Mouse (Mus musculus): Measurements from ENCODE around the gene Elp1. TPM values are rescaled to one million over a fixed set of nuclear protein-coding genes. Genes with fewer than 3 reads are reported as not detected.

Elp1 gene
- polyA plus RNA-seq, 1 experiment = 23.5 TPM

GRCm38 (mm10) chr4:56809050-56809449 lies 6.9 kb upstream of the Elp1 start:
- H3K27me3 ChIP-seq (ENCODE audit: control insufficient read depth, insufficient read depth, insufficient read length) = no peaks in the 10 kb centered on the region
- TF ChIP-seq POLR2AphosphoS2 (IDR thresholded peaks at IDR 0.05; ENCODE audit: insufficient read length, low read depth) = peak; percentile 74
- no peak for TF ChIP-seq REST (IDR thresholded peaks at IDR 0.05; ENCODE audit: insufficient read depth, insufficient read length)
- H3K4me3 ChIP-seq = no peak overlapping the region
- H3ac ChIP-seq (ENCODE audit: control insufficient read depth, insufficient read length) = no peak overlapping the region
- peaks cover 26% of the 10 kb centered on the region for H3K36me3 ChIP-seq (ENCODE audit: control insufficient read depth, insufficient read depth)
- H3K79me2 ChIP-seq (ENCODE audit: control insufficient read depth, insufficient read depth) = peaks cover 5% of the 10 kb centered on the region
- H3K4me2 ChIP-seq (ENCODE audit: low read depth) = no peak overlapping the region

GRCm38 (mm10) chr4:56802669-56803150 lies 579 bp upstream of the Elp1 start:
- H3K4me2 ChIP-seq (ENCODE audit: low read depth) = peak overlapping the region; percentile 89
- TF ChIP-seq POLR2A (IDR thresholded peaks at IDR 0.05; ENCODE audit: insufficient read length, low read depth) (no peak), REST (IDR thresholded peaks at IDR 0.05; ENCODE audit: insufficient read depth, insufficient read length) (no peak), MAX (IDR thresholded peaks at IDR 0.05; ENCODE audit: low read depth) (no peak), TCF12 (IDR thresholded peaks at IDR 0.05; ENCODE audit: insufficient read depth, poor library complexity, severe bottlenecking) (no peak), CEBPB (IDR thresholded peaks at IDR 0.05; ENCODE audit: insufficient read depth, poor library complexity, severe bottlenecking) (no peak)
- H3K4me3 ChIP-seq = peak overlapping the region; percentile 98
- peak overlapping the region; percentile 9 for H3ac ChIP-seq (ENCODE audit: control insufficient read depth, insufficient read length)
- no peaks in the 10 kb centered on the region for H3K27me3 ChIP-seq (ENCODE audit: control insufficient read depth, insufficient read depth, insufficient read length)
- peaks cover 50% of the 10 kb centered on the region for H3K79me2 ChIP-seq (ENCODE audit: control insufficient read depth, insufficient read depth)
- peaks cover 39% of the 10 kb centered on the region for H3K36me3 ChIP-seq (ENCODE audit: control insufficient read depth, insufficient read depth)

- H3K79me2 ChIP-seq (ENCODE audit: control insufficient read depth, insufficient read depth) = no peaks in the 10 kb centered on the region
- TF ChIP-seq MYOD1 (IDR thresholded peaks at IDR 0.05; ENCODE audit: control insufficient read depth in 1 of 3, insufficient read length in 2 of 3, low read depth in 2 of 3) (no peak), MYOG (IDR thresholded peaks at IDR 0.05; ENCODE audit: control insufficient read depth in 1 of 3, insufficient read depth in 1 of 3, insufficient read length in 2 of 3, low read depth in 2 of 3) (no peak), E2F4 (IDR thresholded peaks at IDR 0.05; ENCODE audit: insufficient read depth) (no peak), POLR2A (IDR thresholded peaks at IDR 0.05; ENCODE audit: insufficient read length, low read depth) (no peak), MAX (IDR thresholded peaks at IDR 0.05; ENCODE audit: low read depth) (no peak), TCF3 (IDR thresholded peaks at IDR 0.05; ENCODE audit: insufficient read length, low read depth) (no peak), CEBPB (IDR thresholded peaks at IDR 0.05; ENCODE audit: insufficient read depth, poor library complexity, severe bottlenecking) (no peak), POLR2AphosphoS2 (IDR thresholded peaks at IDR 0.05; ENCODE audit: insufficient read length, low read depth) (no peak)
- no peak overlapping the region for H3ac ChIP-seq (ENCODE audit: control insufficient read depth, insufficient read length)
- no peak overlapping the region for H3K4me2 ChIP-seq (ENCODE audit: low read depth)
- H3K27me3 ChIP-seq (ENCODE audit: control insufficient read depth, insufficient read depth, insufficient read length) = no peaks in the 10 kb centered on the region
- no peak overlapping the region for H3K4me3 ChIP-seq
- H3K36me3 ChIP-seq (ENCODE audit: control insufficient read depth, insufficient read depth) = peaks cover 74% of the 10 kb centered on the region
These were observed 10.8 kb downstream of the Elp1 start for GRCm38 (mm10) chr4:56791373-56791772.

GRCm38 (mm10) chr4:56771065-56771464 lies 31.1 kb downstream of the Elp1 start:
- TF ChIP-seq MAX (IDR thresholded peaks at IDR 0.05; ENCODE audit: low read depth) = no peak
- TF ChIP-seq MYOG (IDR thresholded peaks at IDR 0.05; ENCODE audit: control insufficient read depth in 1 of 3, insufficient read depth in 1 of 3, insufficient read length in 2 of 3, low read depth in 2 of 3) = no peak
- TF ChIP-seq USF1 (IDR thresholded peaks at IDR 0.05; ENCODE audit: low read depth) = no peak
- no peak for TF ChIP-seq E2F4 (IDR thresholded peaks at IDR 0.05; ENCODE audit: insufficient read depth)
- no peak for TF ChIP-seq TCF3 (IDR thresholded peaks at IDR 0.05; ENCODE audit: insufficient read length, low read depth)
- no peak for TF ChIP-seq POLR2A (IDR thresholded peaks at IDR 0.05; ENCODE audit: insufficient read length, low read depth)
- no peak for TF ChIP-seq SRF (IDR thresholded peaks at IDR 0.05; ENCODE audit: control insufficient read depth, insufficient read length, low read depth)
- no peak for TF ChIP-seq MYOD1 (IDR thresholded peaks at IDR 0.05; ENCODE audit: control insufficient read depth in 1 of 3, insufficient read length in 2 of 3, low read depth in 2 of 3)
- no peak for TF ChIP-seq REST (IDR thresholded peaks at IDR 0.05; ENCODE audit: insufficient read depth, insufficient read length)
- no peak for TF ChIP-seq TCF12 (IDR thresholded peaks at IDR 0.05; ENCODE audit: insufficient read depth, poor library complexity, severe bottlenecking)
- no peak for TF ChIP-seq CEBPB (IDR thresholded peaks at IDR 0.05; ENCODE audit: insufficient read depth, poor library complexity, severe bottlenecking)
- no peak for TF ChIP-seq POLR2AphosphoS2 (IDR thresholded peaks at IDR 0.05; ENCODE audit: insufficient read length, low read depth)
- peaks cover 66% of the 10 kb centered on the region for H3K36me3 ChIP-seq (ENCODE audit: control insufficient read depth, insufficient read depth)
- no peaks in the 10 kb centered on the region for H3K27me3 ChIP-seq (ENCODE audit: control insufficient read depth, insufficient read depth, insufficient read length)
- H3K4me2 ChIP-seq (ENCODE audit: low read depth) = no peak overlapping the region
- no peak overlapping the region for H3ac ChIP-seq (ENCODE audit: control insufficient read depth, insufficient read length)
- H3K79me2 ChIP-seq (ENCODE audit: control insufficient read depth, insufficient read depth) = no peaks in the 10 kb centered on the region
- H3K4me3 ChIP-seq = no peak overlapping the region

GRCm38 (mm10) chr4:56768913-56769312 lies 33.2 kb downstream of the Elp1 start:
- Histone ChIP-seq H3K27me3 (ENCODE audit: control insufficient read depth, insufficient read depth, insufficient read length) (no peaks in the 10 kb centered on the region), H3K4me2 (ENCODE audit: low read depth) (no peak overlapping the region), H3K4me3 (no peak overlapping the region), H3ac (ENCODE audit: control insufficient read depth, insufficient read length) (no peak overlapping the region), H3K36me3 (ENCODE audit: control insufficient read depth, insufficient read depth) (peaks cover 48% of the 10 kb centered on the region), H3K79me2 (ENCODE audit: control insufficient read depth, insufficient read depth) (no peaks in the 10 kb centered on the region)
- TF ChIP-seq REST (IDR thresholded peaks at IDR 0.05; ENCODE audit: insufficient read depth, insufficient read length) = no peak
- TF ChIP-seq CEBPB (IDR thresholded peaks at IDR 0.05; ENCODE audit: insufficient read depth, poor library complexity, severe bottlenecking) = no peak
- no peak for TF ChIP-seq MAX (IDR thresholded peaks at IDR 0.05; ENCODE audit: low read depth)
- TF ChIP-seq TCF3 (IDR thresholded peaks at IDR 0.05; ENCODE audit: insufficient read length, low read depth) = no peak
- TF ChIP-seq POLR2A (IDR thresholded peaks at IDR 0.05; ENCODE audit: insufficient read length, low read depth) = no peak
- TF ChIP-seq E2F4 (IDR thresholded peaks at IDR 0.05; ENCODE audit: insufficient read depth) = no peak
- TF ChIP-seq SRF (IDR thresholded peaks at IDR 0.05; ENCODE audit: control insufficient read depth, insufficient read length, low read depth) = no peak

Data from myocyte (in vitro differentiated cells).